Mouse (Mus musculus) erythroblast, embryonic 14.5 days (primary cell): ENCODE results near the gene Fbxw2.

Source experiments
- GATA1 ChIP-seq: IDR thresholded peaks from 2 replicates; pipeline ENCODE4 v1.6.1; 2012; ENCODE audit warnings: low read length, inconsistent platforms, mixed read lengths
- TAL1 ChIP-seq: IDR thresholded peaks from 3 replicates; pipeline ENCODE4 v1.6.1; 2012; ENCODE audit warnings: low read length, inconsistent platforms, mixed read lengths

- no peak for TF ChIP-seq GATA1
- no peak for TF ChIP-seq TAL1
Observed at GRCm38 (mm10) chr2:34801516-34802482, 24.3 kb downstream of the Fbxw2 start.
